In genomic region chr11:69415668-69416451, GRCm38 (mm10) we compare ENCODE assay signal across 8 mouse cellular contexts. TPM values are rescaled to one million over a fixed set of nuclear protein-coding genes. Genes with fewer than 3 reads are reported as not detected.
DNase-seq lines count a peak whose midpoint lies in the region; ATAC-seq and TF ChIP-seq lines count a peak whose summit lies in the region.

No protein-coding gene starts in this region.

- DNase-seq in cerebellum, adult 11 months = peak; percentile 67
- peak; percentile 86 for DNase-seq in MEL (ENCODE audit: low read depth, low spot score)
- DNase-seq in embryo, embryonic 9.5 days (ENCODE audit: extremely low spot score) = peak; percentile 89
- peak; percentile 65 for DNase-seq in heart, postnatal 4 days
- peak; percentile 83 for DNase-seq in limb, embryonic 11.5 days (ENCODE audit: low spot score)
- peak; percentile 72 to 80 for DNase-seq in thymus, postnatal 36 days

- H3K4me3 ChIP-seq in MEL (ENCODE audit: control insufficient read depth in 1 of 2, insufficient read depth in 1 of 2, low read depth in 2 of 2, low read length in 2 of 2) = peak overlapping the region; percentile 75 to 90
- H3K4me3 ChIP-seq in limb, embryonic 11.5 days (ENCODE audit: low read depth, low read length) = peak overlapping the region; percentile 70
- H3K4me3 ChIP-seq in midbrain, embryonic 15.5 days = peak overlapping the region; percentile 55

- H3K4me1 ChIP-seq in MEL (ENCODE audit: control insufficient read depth in 1 of 2, insufficient read depth in 2 of 2, low read length in 2 of 2) = peaks cover 17 to 52% of the 10 kb centered on the region in 2 experiments
- H3K4me1 ChIP-seq in limb, embryonic 11.5 days (ENCODE audit: control insufficient read depth, insufficient read depth, low read length) = peaks cover 45% of the 10 kb centered on the region
- peaks cover 74% of the 10 kb centered on the region for H3K4me1 ChIP-seq in midbrain, embryonic 15.5 days

- TF ChIP-seq EP300 in MEL (IDR thresholded peaks at IDR 0.05; ENCODE audit: low read depth in 1 of 2, low read length in 2 of 2) = no peak; a peak in 1 of 4 replicates

- no peaks in the 10 kb centered on the region for H3K27me3 ChIP-seq in MEL (ENCODE audit: control insufficient read depth in 1 of 2, insufficient read depth in 2 of 2, low read length in 2 of 2)
- H3K27me3 ChIP-seq in limb, embryonic 11.5 days (ENCODE audit: control insufficient read depth, insufficient read depth, low read length) = no peaks in the 10 kb centered on the region
- peaks cover 3% of the 10 kb centered on the region; the same call in 1 of the 2 replicates for H3K27me3 ChIP-seq in midbrain, embryonic 15.5 days (replicated peaks)

- WGBS in limb, embryonic 11.5 days = 0% methylated on average over 13 of the region's 25 CpGs
- 0% methylated on average over 20 of the region's 25 CpGs for WGBS in midbrain, embryonic 15.5 days

- H3K9ac ChIP-seq in MEL (ENCODE audit: control insufficient read depth, low read depth, low read length, poor library complexity, severe bottlenecking) = peak overlapping the region; percentile 85
- peak overlapping the region; percentile 98 for H3K9ac ChIP-seq in limb, embryonic 11.5 days (ENCODE audit: low read length)
- H3K9ac ChIP-seq in midbrain, embryonic 15.5 days = peak overlapping the region; percentile 82

- TF ChIP-seq CTCF in MEL (IDR thresholded peaks at IDR 0.05 in 2 of 3, conservative IDR thresholded peaks at IDR 0.05 in 1 of 3; ENCODE audit: control insufficient read depth in 1 of 3, insufficient read depth in 1 of 3, low read depth in 2 of 3, low read length in 3 of 3, poor library complexity in 1 of 3, severe bottlenecking in 1 of 3) = no peak

- peaks cover 36% of the 10 kb centered on the region for H3K79me2 ChIP-seq in MEL (ENCODE audit: control insufficient read depth, insufficient read depth, low read length, poor library complexity)

- peak in 1 of 2 experiments; percentile 44; a peak in 1 of 4 replicates for TF ChIP-seq POLR2A in MEL (IDR thresholded peaks at IDR 0.05; ENCODE audit: control insufficient read depth in 1 of 2, insufficient read depth in 1 of 2, low read depth in 1 of 2, low read length in 2 of 2, poor library complexity in 1 of 2)

- no peak for TF ChIP-seq RAD21 in MEL (IDR thresholded peaks at IDR 0.05; ENCODE audit: low read depth, low read length)

- peak overlapping the region; percentile 87 for H3K27ac ChIP-seq in MEL (ENCODE audit: control insufficient read depth, low read depth, low read length)
- H3K27ac ChIP-seq in limb, embryonic 11.5 days (replicated peaks; ENCODE audit: low read depth, low read length) = peak overlapping the region; percentile 97
- peak overlapping the region; percentile 96 for H3K27ac ChIP-seq in midbrain, embryonic 15.5 days

- peaks cover 0 to 31% of the 10 kb centered on the region in 2 experiments; a peak in 2 of 4 replicates for H3K36me3 ChIP-seq in MEL (ENCODE audit: control insufficient read depth in 1 of 2, insufficient read depth in 2 of 2, low read length in 2 of 2)
- no peaks in the 10 kb centered on the region for H3K36me3 ChIP-seq in limb, embryonic 11.5 days (ENCODE audit: control insufficient read depth, insufficient read depth, low read length)
- H3K36me3 ChIP-seq in midbrain, embryonic 15.5 days (replicated peaks) = 0 out of 2 replicates have a peak, but pooled peaks cover 11% of the 10 kb centered on the region

- H3K4me2 ChIP-seq in limb, embryonic 11.5 days (ENCODE audit: low read depth, severe bottlenecking) = peak overlapping the region; percentile 98
- H3K4me2 ChIP-seq in midbrain, embryonic 15.5 days = peak overlapping the region; percentile 89

- no peak for ATAC-seq in cerebellum, adult (ENCODE audit: insufficient number of reproducible peaks, low FRiP score, low TSS enrichment)
- ATAC-seq in limb, embryonic 11.5 days (ENCODE audit: insufficient number of reproducible peaks, low FRiP score, low TSS enrichment, low read depth) = 0 out of 2 replicates have a peak, but pooled peaks have one; percentile 4
- no peak for ATAC-seq in midbrain, embryonic 15.5 days (replicated peaks)

- no peaks in the 10 kb centered on the region for H3K9me3 ChIP-seq in MEL (replicated peaks; ENCODE audit: insufficient read depth, low read length)
- no peaks in the 10 kb centered on the region for H3K9me3 ChIP-seq in limb, embryonic 11.5 days (ENCODE audit: control insufficient read depth, low read length)
- H3K9me3 ChIP-seq in midbrain, embryonic 15.5 days = no peaks in the 10 kb centered on the region

TF ChIP-seq in MEL, 35 proteins besides CTCF, POLR2A, EP300 and RAD21:
- TF ChIP-seq MXI1 (IDR thresholded peaks at IDR 0.05; ENCODE audit: low read depth, low read length) (peak; percentile 71), SMC3 (IDR thresholded peaks at IDR 0.05; ENCODE audit: low read depth, low read length) (no peak), TAL1 (IDR thresholded peaks at IDR 0.05; ENCODE audit: low read length) (no peak), MAFK (IDR thresholded peaks at IDR 0.05; ENCODE audit: borderline replicate concordance, low read depth, low read length) (no peak), BHLHE40 (IDR thresholded peaks at IDR 0.05; ENCODE audit: borderline replicate concordance, low read depth, low read length) (peak; percentile 84), POLR2AphosphoS2 (IDR thresholded peaks at IDR 0.05; ENCODE audit: low read length) (0 out of 2 replicates have a peak, but pooled peaks have one; percentile 37), NELFE (IDR thresholded peaks at IDR 0.05; ENCODE audit: low read depth, low read length) (no peak), MYB (IDR thresholded peaks at IDR 0.05; ENCODE audit: low read depth, low read length) (no peak), HCFC1 (IDR thresholded peaks at IDR 0.05; ENCODE audit: low read depth, low read length) (peak; percentile 15; the same call in 1 of the 2 replicates), MAZ (IDR thresholded peaks at IDR 0.05; ENCODE audit: low read depth, low read length) (peak; percentile 68), ELF1 (IDR thresholded peaks at IDR 0.05; ENCODE audit: low read depth, low read length) (no peak), ETS1 (IDR thresholded peaks at IDR 0.05; ENCODE audit: low read depth, low read length) (no peak; the same call in 1 of the 2 replicates), ZKSCAN1 (IDR thresholded peaks at IDR 0.05; ENCODE audit: low read depth, low read length) (no peak), GATA1 (IDR thresholded peaks at IDR 0.05; ENCODE audit: low read depth, low read length) (no peak), KAT2A (conservative IDR thresholded peaks at IDR 0.05; ENCODE audit: low read depth, low read length) (no peak), SIN3A (IDR thresholded peaks at IDR 0.05; ENCODE audit: low read length) (peak; percentile 79; the same call in 1 of the 2 replicates), MAX (IDR thresholded peaks at IDR 0.05; ENCODE audit: low read length) (0 out of 2 replicates have a peak, but pooled peaks have one; percentile 32)

RNA-seq across cellular contexts. Expression of gene Kdm6b, which starts 2.4 kb away (rescaled TPM):
- total RNA-seq in MEL (2012; rRNA removed) = 5.8 and 7.2 TPM in 2 replicates
- polyA plus RNA-seq in MEL (2012; ENCODE audit: insufficient read depth in 1 of 2, insufficient read length in 2 of 2, low read depth in 1 of 2, low replicate concordance in 2 of 2, missing spikeins in 1 of 2) = 10 to 100 TPM; 25.0 to 43.4 TPM
- total RNA-seq in heart, postnatal 4 days (2021) = 10 to 100 TPM; 48.3 to 49.7 TPM
- polyA plus RNA-seq in limb, embryonic 11.5 days (2014; fragmentation: Nextera tagmentation; extraction: Ambion mirVana) = 42.4 and 44.5 TPM in 2 replicates
- 41.3 and 45.3 TPM in 2 replicates for polyA plus RNA-seq in midbrain, embryonic 15.5 days (2015; fragmentation: Nextera tagmentation; extraction: Ambion mirVana)

RNA-seq across cellular contexts. Expression of gene Tmem88, which starts 17.8 kb away (rescaled TPM):
- total RNA-seq in MEL (2012; rRNA removed) = 0.39 TPM in 2 replicates
- under 1 TPM in 1 of 2 experiments, not detected in 1; 0.45 TPM for polyA plus RNA-seq in MEL (2012; ENCODE audit: insufficient read depth in 1 of 2, insufficient read length in 2 of 2, low read depth in 1 of 2, low replicate concordance in 2 of 2, missing spikeins in 1 of 2)
- total RNA-seq in heart, postnatal 4 days (2021) = 10 to 100 TPM; 37.1 to 38.3 TPM
- 22.7 and 23.6 TPM in 2 replicates for polyA plus RNA-seq in limb, embryonic 11.5 days (2014; fragmentation: Nextera tagmentation; extraction: Ambion mirVana)
- 6.5 and 7.0 TPM in 2 replicates for polyA plus RNA-seq in midbrain, embryonic 15.5 days (2015; fragmentation: Nextera tagmentation; extraction: Ambion mirVana)

RNA-seq across cellular contexts. Expression of gene Cyb5d1, which starts 20.4 kb away (rescaled TPM):
- total RNA-seq in MEL (2012; rRNA removed) = 26.8 and 39.6 TPM in 2 replicates
- 10 to 100 TPM in 1 of 2 experiments, not detected in 1; 21.3 TPM for polyA plus RNA-seq in MEL (2012; ENCODE audit: insufficient read depth in 1 of 2, insufficient read length in 2 of 2, low read depth in 1 of 2, low replicate concordance in 2 of 2, missing spikeins in 1 of 2)
- total RNA-seq in heart, postnatal 4 days (2021) = 10 to 100 TPM; 21.3 to 22.1 TPM
- polyA plus RNA-seq in limb, embryonic 11.5 days (2014; fragmentation: Nextera tagmentation; extraction: Ambion mirVana) = 29.2 and 37.0 TPM in 2 replicates
- polyA plus RNA-seq in midbrain, embryonic 15.5 days (2015; fragmentation: Nextera tagmentation; extraction: Ambion mirVana) = 32.7 and 33.5 TPM in 2 replicates

RNA-seq across cellular contexts. Expression of gene Naa38, which starts 20.6 kb away (rescaled TPM):
- total RNA-seq in MEL (2012; rRNA removed) = 190 and 191 TPM in 2 replicates
- 100 to 1,000 TPM in 1 of 2 experiments, not detected in 1; 173 TPM for polyA plus RNA-seq in MEL (2012; ENCODE audit: insufficient read depth in 1 of 2, insufficient read length in 2 of 2, low read depth in 1 of 2, low replicate concordance in 2 of 2, missing spikeins in 1 of 2)
- 100 to 1,000 TPM in 1 of 2 experiments, 10 to 100 TPM in 1; 92.3 to 101 TPM for total RNA-seq in heart, postnatal 4 days (2021)
- 129 and 141 TPM in 2 replicates for polyA plus RNA-seq in limb, embryonic 11.5 days (2014; fragmentation: Nextera tagmentation; extraction: Ambion mirVana)
- 96.8 and 101 TPM in 2 replicates for polyA plus RNA-seq in midbrain, embryonic 15.5 days (2015; fragmentation: Nextera tagmentation; extraction: Ambion mirVana)

RNA-seq across cellular contexts. Expression of gene Chd3, which starts 46.7 kb away (rescaled TPM):
- 37.3 and 65.8 TPM in 2 replicates for total RNA-seq in MEL (2012; rRNA removed)
- polyA plus RNA-seq in MEL (2012; ENCODE audit: insufficient read depth in 1 of 2, insufficient read length in 2 of 2, low read depth in 1 of 2, low replicate concordance in 2 of 2, missing spikeins in 1 of 2) = 10 to 100 TPM in 1 of 2 experiments, not detected in 1; 84.9 TPM
- total RNA-seq in heart, postnatal 4 days (2021) = 10 to 100 TPM; 75.3 to 76.7 TPM
- 58.6 and 68.0 TPM in 2 replicates for polyA plus RNA-seq in limb, embryonic 11.5 days (2014; fragmentation: Nextera tagmentation; extraction: Ambion mirVana)
- polyA plus RNA-seq in midbrain, embryonic 15.5 days (2015; fragmentation: Nextera tagmentation; extraction: Ambion mirVana) = 98.2 and 102 TPM in 2 replicates
